Mouse (Mus musculus): ENCODE results near the gene Plekhh2.

GRCm38 (mm10) chr17:84598928-84599327, 87.2 kb downstream of the Plekhh2 start:
- TF ChIP-seq CTCF (IDR thresholded peaks at IDR 0.05; ENCODE audit: low read depth, low read length) (no peak), POLR2A (IDR thresholded peaks at IDR 0.05; ENCODE audit: borderline replicate concordance, low read depth, low read length) (no peak)

Measured in bone marrow macrophage, adult 2 months (primary cell).